Mouse (Mus musculus): ENCODE data around the gene Mfsd4a. TPM values are rescaled to one million over a fixed set of nuclear protein-coding genes. Genes with fewer than 3 reads are reported as not detected.

The Mfsd4a gene
- polyA plus RNA-seq, 1 experiment from 2014 or later: 3.7 TPM

GRCm38 (mm10) chr1:132078413-132078812 lies 10.6 kb upstream of the Mfsd4a start:
- no peak overlapping the region for H3K27ac ChIP-seq (ENCODE audit: low read depth, low read length)
- H3K9me3 ChIP-seq (replicated peaks; ENCODE audit: control insufficient read depth, low read length): no peaks in the 10 kb centered on the region
- ATAC-seq (no peak), DNase-seq (ENCODE audit: low spot score) (no peak)
- H3K9ac ChIP-seq (ENCODE audit: low read length): no peak overlapping the region
- no peak overlapping the region for H3K4me2 ChIP-seq (ENCODE audit: low read length)
- no peak overlapping the region for H3K4me3 ChIP-seq (ENCODE audit: low read depth, low read length)
- H3K4me1 ChIP-seq (ENCODE audit: control insufficient read depth, insufficient read depth, low read length): no peaks in the 10 kb centered on the region
- H3K36me3 ChIP-seq (ENCODE audit: control insufficient read depth, insufficient read depth, low read length): no peaks in the 10 kb centered on the region
- no peaks in the 10 kb centered on the region for H3K27me3 ChIP-seq (replicated peaks; ENCODE audit: control insufficient read depth, insufficient read depth, low read length)
- WGBS: 85% methylated on average over 2 of the region's 2 CpGs

- no peak overlapping the region for H3K9ac ChIP-seq (ENCODE audit: low read length)
- no peaks in the 10 kb centered on the region for H3K9me3 ChIP-seq (replicated peaks; ENCODE audit: control insufficient read depth, low read length)
- H3K4me3 ChIP-seq (ENCODE audit: low read depth, low read length): no peak overlapping the region
- ATAC-seq (no peak), DNase-seq (ENCODE audit: low spot score) (no peak)
- H3K27me3 ChIP-seq (replicated peaks; ENCODE audit: control insufficient read depth, insufficient read depth, low read length): no peaks in the 10 kb centered on the region
- H3K4me1 ChIP-seq (ENCODE audit: control insufficient read depth, insufficient read depth, low read length): no peaks in the 10 kb centered on the region
- 85% methylated on average over 10 of the region's 10 CpGs for WGBS
- no peak overlapping the region for H3K4me2 ChIP-seq (ENCODE audit: low read length)
- no peak overlapping the region for H3K27ac ChIP-seq (ENCODE audit: low read depth, low read length)
- H3K36me3 ChIP-seq (ENCODE audit: control insufficient read depth, insufficient read depth, low read length): no peaks in the 10 kb centered on the region
These were observed 7.7 kb upstream of the Mfsd4a start for GRCm38 (mm10) chr1:132075576-132075975.

GRCm38 (mm10) chr1:132070659-132071058 lies 2.8 kb upstream of the Mfsd4a start:
- H3K4me3 ChIP-seq (ENCODE audit: low read depth, low read length): no peak overlapping the region
- no peak for DNase-seq (ENCODE audit: low spot score)
- H3K4me1 ChIP-seq (ENCODE audit: control insufficient read depth, insufficient read depth, low read length): peaks cover 4% of the 10 kb centered on the region
- WGBS: 90% methylated on average over 3 of the region's 3 CpGs
- no peaks in the 10 kb centered on the region for H3K9me3 ChIP-seq (replicated peaks; ENCODE audit: control insufficient read depth, low read length)
- H3K36me3 ChIP-seq (ENCODE audit: control insufficient read depth, insufficient read depth, low read length): no peaks in the 10 kb centered on the region
- H3K27ac ChIP-seq (ENCODE audit: low read depth, low read length): no peak overlapping the region
- ATAC-seq: no peak
- no peak overlapping the region for H3K9ac ChIP-seq (ENCODE audit: low read length)
- H3K4me2 ChIP-seq (ENCODE audit: low read length): no peak overlapping the region
- peaks cover 19% of the 10 kb centered on the region for H3K27me3 ChIP-seq (replicated peaks; ENCODE audit: control insufficient read depth, insufficient read depth, low read length)

- 85% methylated on average over 8 of the region's 8 CpGs for WGBS
- Histone ChIP-seq H3K4me3 (ENCODE audit: low read depth, low read length) (no peak overlapping the region), H3K27me3 (replicated peaks; ENCODE audit: control insufficient read depth, insufficient read depth, low read length) (peaks cover 19% of the 10 kb centered on the region), H3K36me3 (ENCODE audit: control insufficient read depth, insufficient read depth, low read length) (no peaks in the 10 kb centered on the region), H3K4me1 (ENCODE audit: control insufficient read depth, insufficient read depth, low read length) (peaks cover 4% of the 10 kb centered on the region), H3K9me3 (replicated peaks; ENCODE audit: control insufficient read depth, low read length) (no peaks in the 10 kb centered on the region), H3K9ac (ENCODE audit: low read length) (no peak overlapping the region), H3K27ac (ENCODE audit: low read depth, low read length) (no peak overlapping the region), H3K4me2 (ENCODE audit: low read length) (no peak overlapping the region)
- DNase-seq (ENCODE audit: low spot score) (no peak), ATAC-seq (no peak)
These were observed 1.6 kb upstream of the Mfsd4a start for GRCm38 (mm10) chr1:132069436-132069835.

- H3K4me1 ChIP-seq (ENCODE audit: control insufficient read depth, insufficient read depth, low read length): peaks cover 4% of the 10 kb centered on the region
- H3K4me3 ChIP-seq (ENCODE audit: low read depth, low read length): no peak overlapping the region
- WGBS: 77% methylated on average over 8 of the region's 8 CpGs
- no peak for ATAC-seq
- peaks cover 19% of the 10 kb centered on the region for H3K27me3 ChIP-seq (replicated peaks; ENCODE audit: control insufficient read depth, insufficient read depth, low read length)
- H3K9ac ChIP-seq (ENCODE audit: low read length): no peak overlapping the region
- no peak for DNase-seq (ENCODE audit: low spot score)
- no peaks in the 10 kb centered on the region for H3K36me3 ChIP-seq (ENCODE audit: control insufficient read depth, insufficient read depth, low read length)
- no peak overlapping the region for H3K27ac ChIP-seq (ENCODE audit: low read depth, low read length)
- H3K4me2 ChIP-seq (ENCODE audit: low read length): no peak overlapping the region
- H3K9me3 ChIP-seq (replicated peaks; ENCODE audit: control insufficient read depth, low read length): no peaks in the 10 kb centered on the region
These were observed 2.2 kb downstream of the Mfsd4a start for GRCm38 (mm10) chr1:132065475-132066172.

- ATAC-seq (peak; percentile 50; the same call in 1 of the 2 replicates), DNase-seq (ENCODE audit: low spot score) (peak; percentile 46)
- Histone ChIP-seq H3K36me3 (ENCODE audit: control insufficient read depth, insufficient read depth, low read length) (no peaks in the 10 kb centered on the region), H3K4me1 (ENCODE audit: control insufficient read depth, insufficient read depth, low read length) (peaks cover 4% of the 10 kb centered on the region), H3K9ac (ENCODE audit: low read length) (no peak overlapping the region), H3K27me3 (replicated peaks; ENCODE audit: control insufficient read depth, insufficient read depth, low read length) (peaks cover 19% of the 10 kb centered on the region), H3K9me3 (replicated peaks; ENCODE audit: control insufficient read depth, low read length) (no peaks in the 10 kb centered on the region), H3K27ac (ENCODE audit: low read depth, low read length) (peak overlapping the region; percentile 23; the same call in 1 of the 2 replicates), H3K4me3 (ENCODE audit: low read depth, low read length) (no peak overlapping the region), H3K4me2 (ENCODE audit: low read length) (no peak overlapping the region)
- WGBS: 19% methylated on average over 1 of the region's 1 CpGs
These were observed 2.9 kb downstream of the Mfsd4a start for GRCm38 (mm10) chr1:132065001-132065400.

- DNase-seq (ENCODE audit: low spot score) (no peak), ATAC-seq (no peak)
- Histone ChIP-seq H3K9ac (ENCODE audit: low read length) (no peak overlapping the region), H3K36me3 (ENCODE audit: control insufficient read depth, insufficient read depth, low read length) (no peaks in the 10 kb centered on the region), H3K27me3 (replicated peaks; ENCODE audit: control insufficient read depth, insufficient read depth, low read length) (peaks cover 18% of the 10 kb centered on the region), H3K4me3 (ENCODE audit: low read depth, low read length) (no peak overlapping the region), H3K27ac (ENCODE audit: low read depth, low read length) (no peak overlapping the region), H3K4me1 (ENCODE audit: control insufficient read depth, insufficient read depth, low read length) (peaks cover 4% of the 10 kb centered on the region), H3K9me3 (replicated peaks; ENCODE audit: control insufficient read depth, low read length) (no peaks in the 10 kb centered on the region), H3K4me2 (ENCODE audit: low read length) (no peak overlapping the region)
- WGBS: 83% methylated on average over 4 of the region's 4 CpGs
These were observed 4.8 kb downstream of the Mfsd4a start for GRCm38 (mm10) chr1:132063096-132063495.

- ATAC-seq (no peak), DNase-seq (ENCODE audit: low spot score) (no peak)
- no peaks in the 10 kb centered on the region for H3K9me3 ChIP-seq (replicated peaks; ENCODE audit: control insufficient read depth, low read length)
- no peak overlapping the region for H3K27ac ChIP-seq (ENCODE audit: low read depth, low read length)
- H3K4me2 ChIP-seq (ENCODE audit: low read length): no peak overlapping the region
- peaks cover 7% of the 10 kb centered on the region for H3K27me3 ChIP-seq (replicated peaks; ENCODE audit: control insufficient read depth, insufficient read depth, low read length)
- H3K4me3 ChIP-seq (ENCODE audit: low read depth, low read length): no peak overlapping the region
- WGBS: 79% methylated on average over 6 of the region's 6 CpGs
- H3K9ac ChIP-seq (ENCODE audit: low read length): no peak overlapping the region
- no peaks in the 10 kb centered on the region for H3K36me3 ChIP-seq (ENCODE audit: control insufficient read depth, insufficient read depth, low read length)
- H3K4me1 ChIP-seq (ENCODE audit: control insufficient read depth, insufficient read depth, low read length): no peaks in the 10 kb centered on the region; the same call in 1 of the 2 replicates
These were observed 5.9 kb downstream of the Mfsd4a start for GRCm38 (mm10) chr1:132061750-132062541.

Measured in forebrain, embryonic 14.5 days (tissue).